Mouse (Mus musculus): ENCODE data around the gene Pld3.

Pld3 gene

DNA sequence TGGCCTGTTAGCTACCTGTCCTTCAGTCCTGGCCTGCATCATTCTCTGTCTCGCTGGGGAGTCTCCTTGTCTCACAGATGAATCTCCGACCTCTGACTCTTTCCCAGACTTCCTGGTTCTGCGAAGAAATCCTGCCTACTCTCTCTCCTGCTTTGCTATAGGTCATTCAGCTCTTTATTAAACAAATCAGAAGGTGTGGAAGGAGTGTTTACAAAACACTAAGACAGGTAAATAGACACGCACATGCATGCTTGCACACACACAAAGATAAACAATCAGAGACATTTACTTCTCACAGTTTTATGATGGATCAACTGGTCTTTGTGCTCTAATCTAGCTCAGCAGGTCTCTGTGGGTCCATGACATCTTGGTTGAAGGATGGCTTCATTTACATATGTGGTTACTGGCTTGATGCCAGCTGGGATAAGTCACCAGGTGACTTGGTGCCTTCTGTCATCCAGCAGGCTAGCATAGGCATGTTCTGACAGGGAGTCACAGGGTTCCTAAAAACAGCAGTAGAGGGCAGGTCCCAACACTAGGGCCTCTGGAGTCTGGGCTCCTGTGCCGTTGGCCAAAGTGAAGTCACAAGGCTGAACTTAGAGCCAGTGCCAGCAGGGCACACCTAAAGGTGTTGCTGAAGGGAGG is 16.7 kb upstream of the Pld3 start:
- DNase-seq (ENCODE audit: low spot score): no peak

DNA sequence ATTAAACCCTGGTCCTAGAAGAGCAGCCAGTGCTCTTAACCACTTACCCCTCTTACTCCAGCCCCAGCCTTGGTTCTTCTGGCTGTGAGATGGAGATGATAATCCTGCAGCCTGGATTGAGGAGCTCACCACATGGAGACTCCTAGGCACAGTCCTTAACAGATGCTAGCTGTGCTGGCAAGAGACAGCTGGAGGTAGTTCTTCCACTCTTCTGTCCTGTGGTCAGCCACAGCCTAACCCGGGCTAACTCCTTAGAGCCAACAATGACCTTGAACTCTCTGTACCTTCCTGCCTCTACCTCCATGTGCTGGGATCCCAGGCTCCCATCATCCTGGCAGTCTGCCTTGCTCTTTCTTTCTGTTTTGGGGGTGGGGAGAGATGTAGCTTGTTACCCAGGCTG is 8.0 kb upstream of the Pld3 start:
- DNase-seq (ENCODE audit: low spot score): no peak

DNA sequence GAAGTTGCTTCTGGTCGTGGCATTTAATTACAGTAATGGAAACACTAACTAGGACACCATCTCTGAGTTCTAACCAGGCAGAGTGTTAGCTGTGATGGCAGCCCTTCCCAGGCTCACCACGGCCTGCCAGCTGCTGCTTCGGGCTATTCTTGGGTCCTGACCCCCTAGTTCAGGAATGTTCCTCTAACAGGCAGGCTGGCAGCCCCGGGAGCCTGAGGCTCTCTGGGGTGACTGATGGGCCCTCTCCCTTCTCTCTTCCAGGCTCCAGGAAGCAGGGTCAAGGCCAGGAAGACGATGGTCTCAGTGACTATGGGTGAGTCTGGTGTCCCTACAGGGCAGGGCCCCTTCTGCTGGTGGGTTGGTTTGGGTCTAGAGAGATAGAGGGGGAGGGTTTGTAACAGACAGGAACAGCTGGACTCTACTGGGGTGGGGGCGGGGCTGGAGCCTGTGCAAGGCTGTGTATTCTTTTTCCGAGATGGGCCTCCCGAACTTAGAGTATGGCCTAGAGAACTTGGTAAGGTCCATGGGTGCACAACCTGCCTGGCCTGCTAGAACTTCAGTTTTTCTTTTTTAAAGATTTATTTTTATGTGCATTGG is 7.4 kb upstream of the Pld3 start:
- DNase-seq (ENCODE audit: low spot score): no peak

DNA sequence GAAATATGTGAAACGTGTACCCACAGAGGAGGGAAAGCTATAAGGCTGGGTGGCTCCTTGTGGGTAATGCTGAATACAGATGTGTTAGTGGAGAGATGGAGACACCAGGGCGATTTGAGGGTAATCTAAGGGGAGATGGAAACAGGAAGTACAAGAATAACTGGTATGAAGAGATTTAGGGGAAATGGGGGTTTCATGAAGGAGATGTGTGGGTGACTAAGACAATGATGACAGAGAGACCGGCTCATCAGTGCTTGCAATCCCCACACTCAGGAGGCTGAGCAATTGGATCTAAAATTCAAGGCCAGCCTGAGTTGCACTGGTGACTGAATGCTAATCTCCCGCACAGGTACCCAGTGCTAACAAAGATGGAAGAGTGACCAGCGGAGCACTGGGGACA is 948 bp downstream of the Pld3 start:
- DNase-seq (ENCODE audit: low spot score): no peak

- DNase-seq (ENCODE audit: low spot score): no peak
These were observed 3.4 kb downstream of the Pld3 start for GRCm38 (mm10) chr7:27549597-27549996.

DNA sequence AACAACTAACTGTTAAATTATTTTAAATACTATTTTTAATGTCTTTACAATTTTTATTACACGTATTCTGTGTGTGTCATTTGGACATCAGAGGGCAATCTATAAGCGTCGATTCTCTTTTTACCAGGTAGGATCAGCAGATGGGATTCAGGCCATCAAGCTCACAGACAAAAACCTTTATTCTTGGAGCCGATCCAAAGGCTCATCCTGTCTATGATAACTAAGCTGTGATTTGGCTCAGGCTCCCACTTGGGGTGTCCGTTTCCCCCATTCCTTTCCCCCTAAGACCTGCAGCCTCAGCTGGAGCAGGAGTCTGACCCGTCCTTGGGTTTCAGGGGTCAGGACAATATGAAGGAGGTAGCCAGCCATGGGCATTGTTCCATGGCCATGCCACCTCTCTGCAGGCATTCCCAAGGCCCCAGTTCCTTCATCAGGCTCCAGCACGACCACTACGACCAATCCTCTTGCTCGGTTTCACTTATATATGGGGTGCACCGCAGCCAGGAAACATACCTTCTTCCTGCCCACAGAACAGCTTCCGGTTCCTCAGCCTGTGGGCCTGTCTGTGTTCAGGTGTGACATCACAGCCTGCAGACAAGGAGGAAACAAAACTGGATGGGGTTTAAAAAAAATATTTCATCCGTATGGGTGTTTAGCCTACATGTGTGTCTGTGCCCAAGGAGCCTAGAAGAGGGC is 8.2 kb downstream of the Pld3 start:
- peak; percentile 38 for DNase-seq (ENCODE audit: low spot score)

DNA sequence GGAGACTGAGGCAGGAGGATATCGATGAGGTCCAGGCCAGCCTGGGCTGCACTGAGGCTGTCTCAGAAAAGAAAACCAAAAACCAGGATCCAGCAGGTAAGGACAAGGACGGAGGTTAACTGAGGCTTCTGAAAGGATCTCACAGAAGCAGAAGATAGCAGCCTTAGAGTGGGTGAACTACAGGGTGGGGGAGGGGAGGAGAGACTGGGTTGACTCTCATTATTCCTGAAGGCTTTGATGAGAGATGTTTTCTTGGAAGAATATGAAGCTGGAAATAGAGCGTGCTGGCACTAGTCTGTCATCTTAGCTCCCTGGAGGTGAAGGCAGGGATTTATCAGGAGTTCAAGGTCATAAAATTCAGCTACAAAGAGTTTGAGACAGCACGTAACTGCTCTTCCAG is 9.2 kb downstream of the Pld3 start:
- DNase-seq (ENCODE audit: low spot score): no peak

- DNase-seq (ENCODE audit: low spot score): no peak
These were observed 10.0 kb downstream of the Pld3 start for GRCm38 (mm10) chr7:27543065-27543464.

- peak; percentile 71 for DNase-seq (ENCODE audit: low spot score)
These were observed 10.5 kb downstream of the Pld3 start for GRCm38 (mm10) chr7:27542392-27543033.

DNA sequence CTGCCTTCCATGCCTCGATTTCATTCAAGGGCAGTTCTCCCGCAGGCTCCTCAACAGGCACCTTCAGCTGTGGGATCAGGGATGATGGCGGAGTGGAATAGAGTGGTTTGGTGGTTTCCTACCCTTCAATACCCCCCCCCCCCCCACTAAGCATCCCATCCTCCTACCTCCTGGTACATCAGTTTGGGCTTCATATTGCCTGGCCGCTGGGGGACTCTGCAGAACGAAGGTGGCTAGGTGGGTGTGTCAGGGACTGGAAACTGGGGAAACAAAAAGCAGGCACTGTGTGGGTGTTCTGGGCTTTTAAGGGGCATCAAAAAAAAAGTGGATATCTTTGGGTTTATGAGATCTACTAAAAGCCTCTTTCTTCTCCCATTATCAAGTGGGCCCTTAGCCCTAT is 11.1 kb downstream of the Pld3 start:
- no peak for DNase-seq (ENCODE audit: low spot score)

DNA sequence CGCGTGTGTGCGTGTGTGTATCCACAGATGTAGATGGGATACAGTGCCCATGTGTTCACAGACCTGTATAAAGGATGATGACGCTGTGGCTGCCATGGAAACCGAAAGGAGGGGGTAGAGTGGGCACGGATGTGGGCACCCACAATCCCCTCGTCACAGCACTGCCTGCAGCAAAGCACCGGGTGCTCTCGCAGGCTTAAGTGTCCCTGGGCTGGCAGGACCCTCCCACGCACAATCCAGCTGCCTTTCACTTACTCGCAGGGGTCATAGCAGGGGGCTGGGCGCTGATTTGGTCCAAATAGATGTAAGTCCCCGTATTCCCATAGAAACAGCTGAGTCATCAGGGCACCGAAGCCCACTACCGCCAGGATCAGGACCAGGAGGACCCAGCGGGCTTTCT is 11.6 kb downstream of the Pld3 start:
- DNase-seq (ENCODE audit: low spot score): peak; percentile 65

DNA sequence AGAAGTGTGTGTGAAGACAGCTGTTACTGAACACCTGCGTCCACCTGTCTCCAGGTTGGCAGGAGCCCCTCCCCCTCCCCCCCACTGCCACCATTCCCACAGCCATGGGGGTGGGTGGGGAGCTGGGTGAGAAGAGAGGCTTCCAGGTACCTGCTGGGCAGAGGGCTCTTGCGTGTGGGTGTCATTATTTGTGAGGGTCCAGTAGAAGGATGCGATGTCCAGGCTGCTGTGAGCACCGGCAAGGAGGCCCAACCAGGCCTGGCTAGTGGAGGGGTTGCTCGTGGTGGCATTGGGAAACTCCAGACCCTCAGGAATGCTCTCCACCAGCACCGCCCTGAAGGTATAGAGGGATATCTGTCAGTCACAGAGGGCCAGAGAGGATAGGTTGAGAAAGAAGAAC is 12.1 kb downstream of the Pld3 start:
- no peak for DNase-seq (ENCODE audit: low spot score)

DNA sequence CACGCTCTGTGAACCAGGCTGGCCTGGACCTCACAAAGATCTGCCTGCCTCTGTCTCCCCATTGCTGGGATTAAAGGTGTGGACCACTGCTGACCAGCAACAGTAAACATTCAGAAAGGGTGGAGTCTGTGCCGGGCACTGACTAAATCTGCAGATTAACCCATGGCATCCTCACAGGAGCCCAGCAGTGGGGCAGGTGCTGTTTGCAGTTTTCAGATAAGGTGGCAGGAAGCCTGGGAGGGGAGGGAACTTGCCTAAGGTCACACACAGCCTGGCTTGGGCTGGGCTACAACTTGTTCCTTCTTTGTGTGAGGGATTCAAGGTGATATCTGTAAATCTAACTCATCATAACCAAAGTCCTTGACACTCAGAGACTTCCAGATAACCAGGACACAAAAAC is 12.5 kb downstream of the Pld3 start:
- DNase-seq (ENCODE audit: low spot score): peak; percentile 37

DNA sequence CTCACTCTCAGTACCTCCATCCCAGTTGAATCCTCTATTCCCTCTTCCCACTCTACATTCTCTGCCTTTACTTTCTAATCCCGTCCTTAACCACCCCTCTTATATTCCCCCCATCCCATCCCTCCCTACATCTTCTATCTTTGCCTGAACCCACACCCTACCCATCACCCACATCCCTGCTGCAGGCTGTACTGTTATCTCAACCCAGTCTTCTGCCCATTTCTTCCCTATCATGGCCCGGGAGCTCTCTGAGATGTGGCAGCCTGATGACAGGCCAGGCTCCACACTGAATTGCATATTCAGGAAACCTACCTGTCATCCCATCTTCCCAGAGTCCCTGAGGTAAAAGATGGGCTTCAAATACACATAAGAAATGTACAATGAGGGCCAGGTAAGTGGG is 14.2 kb downstream of the Pld3 start:
- no peak for DNase-seq (ENCODE audit: low spot score)

DNA sequence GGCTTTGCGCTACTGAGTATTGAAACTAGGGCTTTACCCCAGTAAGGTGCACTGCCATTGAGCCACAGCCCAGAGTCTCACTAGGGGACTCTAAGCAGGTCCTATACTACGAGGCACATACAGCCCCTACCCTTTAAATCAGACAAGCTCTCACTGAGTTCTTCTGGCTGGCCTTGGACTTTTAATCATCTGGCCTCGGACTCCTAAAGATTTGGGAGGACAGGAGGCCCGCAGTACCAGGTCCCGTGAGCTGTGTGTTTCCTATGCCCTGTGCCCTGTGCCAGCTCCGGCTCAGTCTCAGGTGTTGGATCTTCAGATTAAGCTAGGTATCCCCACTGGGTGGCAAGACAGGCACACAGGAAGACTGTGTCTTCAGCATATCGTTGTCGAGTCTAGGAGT is 15.0 kb downstream of the Pld3 start:
- no peak for DNase-seq (ENCODE audit: low spot score)

DNA sequence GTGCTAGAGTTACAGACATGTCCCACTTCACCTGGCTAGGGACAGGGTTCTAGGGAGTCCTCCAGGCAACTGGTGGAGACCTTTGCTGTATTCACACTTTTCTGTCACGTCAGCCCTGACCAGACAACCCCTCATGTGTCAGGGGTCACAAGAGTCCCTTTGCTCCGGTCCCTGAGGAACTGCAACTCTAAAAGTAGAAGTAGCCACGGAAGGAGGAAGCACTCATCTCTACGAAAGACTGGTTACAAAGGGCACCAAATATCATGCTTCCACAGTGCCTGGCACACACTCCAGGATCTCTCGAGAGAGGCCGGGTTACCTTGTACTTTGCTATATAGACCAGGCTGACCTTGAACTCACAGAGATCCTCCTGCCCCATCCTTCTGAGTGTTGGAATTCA is 16.4 kb downstream of the Pld3 start:
- DNase-seq (ENCODE audit: low spot score): no peak

GRCm38 (mm10) chr7:27535386-27535785 is 17.6 kb downstream of the Pld3 start:
- peak; percentile 52 for DNase-seq (ENCODE audit: low spot score)

DNA sequence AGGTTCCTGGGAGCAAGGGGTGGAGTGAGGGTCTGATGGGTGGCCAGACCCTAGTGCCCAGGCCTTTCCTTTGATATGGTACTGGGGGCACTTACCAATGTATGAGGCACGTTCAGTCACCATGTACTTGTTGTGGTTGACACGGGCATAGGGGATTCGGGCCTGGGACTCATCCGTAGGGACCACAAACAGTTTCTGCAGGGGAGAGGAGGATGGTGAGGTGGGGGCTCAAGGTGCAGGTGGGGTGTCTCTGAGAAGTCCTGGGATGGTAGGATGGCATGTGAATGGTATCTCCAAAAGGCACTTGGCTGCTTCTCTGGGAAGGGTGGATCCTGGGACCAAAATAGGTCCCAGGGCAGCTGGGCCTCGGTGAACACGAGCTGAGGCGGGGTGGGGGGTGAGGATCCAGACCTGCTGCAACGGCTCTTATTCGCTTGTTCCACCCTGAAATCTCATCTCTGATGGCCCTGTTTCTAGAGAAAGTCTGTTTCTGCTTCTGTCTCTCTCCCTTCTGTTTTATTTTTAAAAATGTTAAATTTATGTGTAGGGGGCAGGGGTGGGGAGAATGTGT is 20.5 kb downstream of the Pld3 start:
- DNase-seq (ENCODE audit: low spot score): no peak

DNA sequence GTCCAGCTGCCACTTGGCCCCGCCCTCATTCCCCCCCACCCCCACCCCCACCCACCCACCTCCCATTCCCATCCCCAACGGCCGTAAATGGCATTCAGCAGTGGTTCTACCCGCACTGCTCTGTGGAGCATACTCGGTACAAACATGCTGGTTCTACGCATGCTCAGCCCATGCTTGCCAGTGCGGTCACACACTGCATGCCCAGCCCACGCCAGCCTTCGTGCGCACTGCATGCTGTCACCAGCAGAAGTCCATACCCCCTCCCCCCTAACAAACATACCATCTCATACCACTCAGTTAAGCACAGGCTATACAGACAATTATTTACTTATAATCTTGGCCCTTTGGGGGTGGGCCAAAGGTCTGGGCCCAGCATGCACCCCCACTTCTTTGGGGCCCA is 21.3 kb downstream of the Pld3 start:
- no peak for DNase-seq (ENCODE audit: low spot score)

GRCm38 (mm10) chr7:27530937-27531336 is 22.1 kb downstream of the Pld3 start:
- no peak for DNase-seq (ENCODE audit: low spot score)

DNA sequence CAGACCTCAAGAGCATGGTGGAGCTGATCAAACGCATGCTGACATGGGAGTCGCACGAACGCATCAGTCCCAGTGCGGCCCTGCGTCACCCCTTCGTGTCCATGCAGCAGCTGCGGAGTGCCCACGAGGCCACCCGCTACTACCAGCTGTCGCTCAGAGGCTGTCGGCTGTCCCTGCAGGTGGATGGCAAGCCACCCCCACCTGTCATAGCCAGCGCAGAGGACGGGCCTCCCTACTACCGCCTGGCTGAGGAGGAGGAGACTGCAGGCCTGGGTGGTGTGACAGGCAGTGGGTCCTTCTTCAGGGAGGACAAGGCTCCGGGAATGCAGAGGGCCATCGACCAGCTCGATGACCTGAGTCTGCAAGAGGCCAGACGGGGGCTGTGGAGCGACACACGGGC is 23.9 kb downstream of the Pld3 start:
- no peak for DNase-seq (ENCODE audit: low spot score)

DNA sequence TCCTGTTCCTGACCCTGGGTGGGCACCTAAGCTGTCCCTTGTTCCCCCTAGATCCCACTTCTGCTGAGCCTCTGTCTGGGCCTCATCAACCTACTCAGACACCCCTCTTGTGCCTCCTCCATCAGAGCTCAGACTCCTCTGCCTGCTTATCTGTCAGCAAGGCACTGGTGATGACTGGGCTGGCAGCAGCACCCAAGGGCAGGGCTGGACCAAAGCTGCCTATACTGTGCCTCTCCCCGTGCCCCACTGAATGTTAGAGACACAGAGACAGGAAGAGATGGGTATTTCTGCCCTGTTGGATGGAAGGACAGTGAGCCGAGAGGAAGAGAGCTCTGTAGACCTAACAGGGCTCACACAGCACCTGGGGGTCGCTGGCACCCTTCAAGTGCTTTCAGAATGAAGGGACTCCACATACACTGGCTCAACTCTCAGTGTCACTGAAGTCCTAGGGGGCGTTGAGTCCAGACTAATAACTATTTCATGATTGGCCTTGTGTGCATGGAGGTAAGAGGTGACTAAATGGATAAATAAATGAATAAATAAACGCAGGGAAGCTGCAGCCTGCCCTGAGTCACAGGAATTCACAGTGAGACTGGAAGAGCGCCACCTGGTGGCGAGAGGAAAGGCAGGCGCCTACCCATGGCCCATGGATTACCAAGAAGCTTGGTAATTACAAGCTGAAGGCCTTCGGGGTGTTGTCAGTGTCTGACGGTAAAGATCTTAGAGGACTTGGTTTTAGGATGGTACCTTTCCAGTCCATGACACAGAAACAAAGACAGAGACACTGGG is 26.8 kb downstream of the Pld3 start:
- DNase-seq (ENCODE audit: low spot score): peak; percentile 71
